Mouse (Mus musculus): ENCODE data around the gene Cilp2.

Gene Cilp2

GRCm38 (mm10) chr8:69901484-69902162 is 14.1 kb upstream of the Cilp2 start:
- peak; percentile 98 to 99 for DNase-seq (ENCODE audit: low spot score in 2 of 2)

GRCm38 (mm10) chr8:69900895-69901451 is 13.5 kb upstream of the Cilp2 start:
- no peak for DNase-seq (ENCODE audit: low spot score in 2 of 2)

- DNase-seq (ENCODE audit: low spot score in 2 of 2) = no peak
Observed at GRCm38 (mm10) chr8:69899876-69900275, 12.4 kb upstream of the Cilp2 start.

GRCm38 (mm10) chr8:69897857-69898256 is 10.4 kb upstream of the Cilp2 start:
- DNase-seq (ENCODE audit: low spot score in 2 of 2) = no peak

- DNase-seq (ENCODE audit: low spot score in 2 of 2) = no peak
Observed at GRCm38 (mm10) chr8:69895772-69896451, 8.4 kb upstream of the Cilp2 start.

- no peak for DNase-seq (ENCODE audit: low spot score in 2 of 2)
Observed at GRCm38 (mm10) chr8:69894836-69895332, 7.4 kb upstream of the Cilp2 start.

GRCm38 (mm10) chr8:69893863-69894262 is 6.4 kb upstream of the Cilp2 start:
- peak in 1 of 2 experiments; percentile 64 for DNase-seq (ENCODE audit: low spot score in 2 of 2)

GRCm38 (mm10) chr8:69890813-69891241 is 3.3 kb upstream of the Cilp2 start:
- DNase-seq (ENCODE audit: low spot score in 2 of 2) = peak in 1 of 2 experiments; percentile 77

- DNase-seq (ENCODE audit: low spot score in 2 of 2) = no peak
Observed at GRCm38 (mm10) chr8:69888902-69889301, 1.4 kb upstream of the Cilp2 start.

- DNase-seq (ENCODE audit: low spot score in 2 of 2) = no peak
Observed at GRCm38 (mm10) chr8:69888244-69888866, 868 bp upstream of the Cilp2 start.

- DNase-seq (ENCODE audit: low spot score in 2 of 2) = no peak
Observed at GRCm38 (mm10) chr8:69884141-69884540, 3.3 kb downstream of the Cilp2 start.

- DNase-seq (ENCODE audit: low spot score in 2 of 2) = no peak
Observed at GRCm38 (mm10) chr8:69882833-69883600, 4.5 kb downstream of the Cilp2 start.

GRCm38 (mm10) chr8:69882021-69882756 is 5.3 kb downstream of the Cilp2 start:
- DNase-seq (ENCODE audit: low spot score in 2 of 2) = peak in 1 of 2 experiments; percentile 60

- DNase-seq (ENCODE audit: low spot score in 2 of 2) = no peak
Observed at GRCm38 (mm10) chr8:69881261-69881865, 6.1 kb downstream of the Cilp2 start.

GRCm38 (mm10) chr8:69880841-69881240 is 6.6 kb downstream of the Cilp2 start:
- no peak for DNase-seq (ENCODE audit: low spot score in 2 of 2)

GRCm38 (mm10) chr8:69879678-69880077 is 7.8 kb downstream of the Cilp2 start:
- no peak for DNase-seq (ENCODE audit: low spot score in 2 of 2)

- DNase-seq (ENCODE audit: low spot score in 2 of 2) = no peak
Observed at GRCm38 (mm10) chr8:69877992-69878391, 9.5 kb downstream of the Cilp2 start.

- no peak for DNase-seq (ENCODE audit: low spot score in 2 of 2)
Observed at GRCm38 (mm10) chr8:69877396-69877795, 10.1 kb downstream of the Cilp2 start.

- no peak for DNase-seq (ENCODE audit: low spot score in 2 of 2)
Observed at GRCm38 (mm10) chr8:69876967-69877366, 10.5 kb downstream of the Cilp2 start.

- no peak for DNase-seq (ENCODE audit: low spot score in 2 of 2)
Observed at GRCm38 (mm10) chr8:69876097-69876496, 11.4 kb downstream of the Cilp2 start.
